Mouse (Mus musculus): ENCODE results near the gene Eogt. TPM values are rescaled to one million over a fixed set of nuclear protein-coding genes. Genes with fewer than 3 reads are reported as not detected.

Eogt gene
- polyA plus RNA-seq, 1 experiment: 34.1 TPM

DNA sequence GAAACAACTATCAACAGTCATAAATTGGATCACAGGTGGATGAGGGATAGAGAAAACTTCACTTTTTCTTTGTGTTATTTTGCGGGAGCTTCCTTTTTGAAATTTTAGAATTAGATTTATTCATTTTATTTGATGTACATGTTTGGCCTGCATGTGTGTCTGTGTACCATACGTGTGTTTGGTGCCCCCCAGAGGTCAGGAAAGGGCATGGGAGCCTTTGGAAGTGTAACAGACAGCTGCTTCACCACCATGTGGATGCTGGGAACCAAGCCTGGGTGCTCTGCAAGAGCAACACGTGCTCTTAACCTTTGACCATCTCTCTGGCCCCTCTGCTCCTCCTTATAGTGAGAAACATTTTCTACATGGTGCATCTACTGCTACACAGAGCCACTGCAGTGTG is 34.2 kb downstream of the Eogt start:
- H3K27ac ChIP-seq (ENCODE audit: insufficient read depth, low read length): no peak overlapping the region
- no peak overlapping the region for H3K4me3 ChIP-seq (ENCODE audit: insufficient read depth, low read length)
- TF ChIP-seq CTCF (IDR thresholded peaks at IDR 0.05; ENCODE audit: extremely low read depth, insufficient read depth, low read length): no peak
- TF ChIP-seq POLR2A (IDR thresholded peaks at IDR 0.05; ENCODE audit: extremely low read depth, insufficient read depth, low read length): no peak
- H3K4me1 ChIP-seq (ENCODE audit: control insufficient read depth, insufficient read depth, low read length): no peaks in the 10 kb centered on the region

- H3K4me1 ChIP-seq (ENCODE audit: control insufficient read depth, insufficient read depth, low read length): no peaks in the 10 kb centered on the region
- TF ChIP-seq CTCF (IDR thresholded peaks at IDR 0.05; ENCODE audit: extremely low read depth, insufficient read depth, low read length) (no peak), POLR2A (IDR thresholded peaks at IDR 0.05; ENCODE audit: extremely low read depth, insufficient read depth, low read length) (no peak)
- no peak overlapping the region for H3K4me3 ChIP-seq (ENCODE audit: insufficient read depth, low read length)
- H3K27ac ChIP-seq (ENCODE audit: insufficient read depth, low read length): no peak overlapping the region
Observed at GRCm38 (mm10) chr6:97112177-97112576, 36.8 kb downstream of the Eogt start.

DNA sequence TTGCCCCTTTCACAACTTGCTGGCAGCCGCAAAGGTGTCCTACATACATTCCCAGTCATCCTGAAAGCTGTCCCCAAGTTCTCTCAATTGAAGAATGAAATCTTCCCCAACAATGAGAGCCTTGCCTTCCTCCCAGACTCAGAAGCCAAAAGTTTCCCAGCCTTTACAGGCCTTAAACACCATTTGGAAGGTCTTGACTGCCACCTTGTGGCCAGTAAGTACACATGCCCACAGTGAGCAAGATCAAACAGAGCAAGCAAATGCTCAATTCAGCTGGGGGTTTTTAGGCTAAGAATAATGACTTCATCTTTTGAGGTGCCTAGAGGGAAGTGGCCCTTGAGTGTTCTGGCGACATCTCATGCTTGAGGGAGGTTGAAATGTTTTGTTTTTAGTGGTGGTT is 42.2 kb downstream of the Eogt start:
- H3K27ac ChIP-seq (ENCODE audit: insufficient read depth, low read length): no peak overlapping the region
- no peaks in the 10 kb centered on the region for H3K4me1 ChIP-seq (ENCODE audit: control insufficient read depth, insufficient read depth, low read length)
- peak; percentile 89 for TF ChIP-seq CTCF (IDR thresholded peaks at IDR 0.05; ENCODE audit: extremely low read depth, insufficient read depth, low read length)
- no peak for TF ChIP-seq POLR2A (IDR thresholded peaks at IDR 0.05; ENCODE audit: extremely low read depth, insufficient read depth, low read length)
- no peak overlapping the region for H3K4me3 ChIP-seq (ENCODE audit: insufficient read depth, low read length)

- H3K27ac ChIP-seq (ENCODE audit: insufficient read depth, low read length): no peak overlapping the region
- TF ChIP-seq POLR2A (IDR thresholded peaks at IDR 0.05; ENCODE audit: extremely low read depth, insufficient read depth, low read length) (no peak), CTCF (IDR thresholded peaks at IDR 0.05; ENCODE audit: extremely low read depth, insufficient read depth, low read length) (no peak)
- no peak overlapping the region for H3K4me3 ChIP-seq (ENCODE audit: insufficient read depth, low read length)
- no peaks in the 10 kb centered on the region for H3K4me1 ChIP-seq (ENCODE audit: control insufficient read depth, insufficient read depth, low read length)
Observed at GRCm38 (mm10) chr6:97106106-97106505, 42.9 kb downstream of the Eogt start.

- H3K4me3 ChIP-seq (ENCODE audit: insufficient read depth, low read length): no peak overlapping the region
- TF ChIP-seq POLR2A (IDR thresholded peaks at IDR 0.05; ENCODE audit: extremely low read depth, insufficient read depth, low read length) (no peak), CTCF (IDR thresholded peaks at IDR 0.05; ENCODE audit: extremely low read depth, insufficient read depth, low read length) (peak; percentile 63)
- no peaks in the 10 kb centered on the region for H3K4me1 ChIP-seq (ENCODE audit: control insufficient read depth, insufficient read depth, low read length)
- no peak overlapping the region for H3K27ac ChIP-seq (ENCODE audit: insufficient read depth, low read length)
Observed at GRCm38 (mm10) chr6:97104264-97104852, 44.6 kb downstream of the Eogt start.

DNA sequence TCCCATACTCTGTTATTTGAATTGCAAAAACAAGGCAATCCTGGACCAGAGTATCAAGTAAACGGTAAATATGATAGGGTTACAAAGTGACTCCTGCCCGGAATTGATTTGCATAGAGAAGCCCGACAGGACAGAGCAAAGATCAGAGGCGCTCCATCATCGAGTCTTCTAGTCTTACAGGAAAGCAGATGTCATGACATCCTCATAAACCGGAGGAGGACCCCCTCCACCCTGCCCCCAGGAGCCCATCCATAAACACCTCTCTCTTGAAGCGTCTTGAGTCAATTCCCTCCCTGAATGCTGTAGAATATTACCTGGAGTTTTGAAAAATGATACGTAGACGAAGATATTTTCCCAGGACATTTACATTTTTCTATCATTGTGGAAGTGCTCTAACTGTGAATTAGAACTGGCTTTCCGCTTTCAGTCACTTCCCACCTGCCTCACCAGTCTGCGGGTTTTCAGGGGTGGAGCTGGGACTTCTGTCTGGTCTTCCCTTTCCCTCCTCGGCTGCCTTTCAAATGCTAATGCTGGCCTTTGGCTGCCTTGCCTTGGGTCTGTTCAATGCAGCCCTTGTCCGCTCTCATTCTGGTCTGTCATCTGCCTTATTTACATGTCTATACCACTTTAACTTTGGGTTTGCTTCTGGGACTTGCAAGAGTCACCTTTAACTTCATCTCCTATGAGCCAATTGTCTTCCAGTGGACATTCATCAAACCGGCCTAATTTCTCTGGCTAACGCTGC is 46.9 kb downstream of the Eogt start:
- H3K4me1 ChIP-seq (ENCODE audit: control insufficient read depth, insufficient read depth, low read length): no peaks in the 10 kb centered on the region
- H3K27ac ChIP-seq (ENCODE audit: insufficient read depth, low read length): no peak overlapping the region
- no peak overlapping the region for H3K4me3 ChIP-seq (ENCODE audit: insufficient read depth, low read length)
- no peak for TF ChIP-seq POLR2A (IDR thresholded peaks at IDR 0.05; ENCODE audit: extremely low read depth, insufficient read depth, low read length)
- no peak for TF ChIP-seq CTCF (IDR thresholded peaks at IDR 0.05; ENCODE audit: extremely low read depth, insufficient read depth, low read length)

DNA sequence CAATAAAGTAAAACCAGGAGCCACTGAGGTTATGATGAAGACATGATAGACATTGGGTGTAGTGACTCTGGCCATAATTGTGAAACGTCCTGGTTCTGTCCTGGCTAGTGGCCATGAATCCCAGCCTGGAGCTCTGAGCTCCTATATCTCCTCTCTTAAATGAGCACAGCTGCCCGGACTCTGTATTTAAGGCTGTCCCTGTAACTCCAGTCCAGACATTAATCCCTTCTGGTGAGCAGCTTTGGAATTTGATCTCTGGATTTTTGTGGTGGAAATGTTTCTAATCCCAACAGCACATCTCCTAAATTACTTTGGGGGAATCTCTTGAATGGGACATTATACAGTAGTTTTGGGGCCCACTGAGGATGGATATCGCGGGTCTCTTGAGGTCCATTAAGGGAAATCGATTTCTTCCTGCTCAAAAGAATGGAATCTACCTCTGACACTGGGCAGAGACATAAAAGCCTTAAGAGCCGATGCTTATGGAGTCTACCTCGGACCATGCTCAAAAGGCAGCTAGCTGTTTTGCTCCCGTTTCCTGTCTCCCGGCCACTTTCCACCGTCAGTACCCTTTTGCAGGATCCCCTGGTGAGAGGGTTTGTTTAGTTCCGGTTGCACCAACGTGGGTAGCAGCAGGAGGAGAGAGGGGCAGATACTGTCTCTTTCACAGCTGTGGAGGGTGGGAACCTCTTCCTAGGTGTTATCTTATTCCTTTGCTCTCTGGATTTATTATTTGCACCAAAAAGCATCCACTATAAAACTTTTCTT is 47.6 kb downstream of the Eogt start:
- Histone ChIP-seq H3K27ac (ENCODE audit: insufficient read depth, low read length) (no peak overlapping the region), H3K4me3 (ENCODE audit: insufficient read depth, low read length) (no peak overlapping the region), H3K4me1 (ENCODE audit: control insufficient read depth, insufficient read depth, low read length) (no peaks in the 10 kb centered on the region)
- TF ChIP-seq POLR2A (IDR thresholded peaks at IDR 0.05; ENCODE audit: extremely low read depth, insufficient read depth, low read length): no peak
- TF ChIP-seq CTCF (IDR thresholded peaks at IDR 0.05; ENCODE audit: extremely low read depth, insufficient read depth, low read length): no peak

DNA sequence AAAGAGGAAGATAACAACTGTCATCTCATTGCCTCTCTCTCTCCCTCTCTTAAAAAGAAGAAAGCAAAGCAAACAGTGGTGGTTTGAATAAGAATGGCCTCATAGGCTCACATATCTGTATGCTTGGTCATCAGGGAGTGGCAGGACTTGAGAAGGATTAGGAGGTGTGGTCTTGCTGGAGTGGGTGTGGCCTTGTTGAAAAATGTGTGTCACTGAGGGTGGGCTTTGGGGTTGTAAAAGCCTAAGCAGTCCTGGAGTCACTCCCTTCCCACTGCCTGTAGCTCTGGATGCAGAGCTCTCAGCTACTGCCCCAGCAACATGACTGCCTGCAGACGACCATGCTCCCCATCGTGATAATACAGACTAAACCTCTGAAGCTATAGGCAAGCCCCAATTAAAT is 66.6 kb downstream of the Eogt start:
- Histone ChIP-seq H3K4me1 (ENCODE audit: control insufficient read depth, insufficient read depth, low read length) (no peaks in the 10 kb centered on the region), H3K27ac (ENCODE audit: insufficient read depth, low read length) (no peak overlapping the region), H3K4me3 (ENCODE audit: insufficient read depth, low read length) (no peak overlapping the region)
- no peak for TF ChIP-seq CTCF (IDR thresholded peaks at IDR 0.05; ENCODE audit: extremely low read depth, insufficient read depth, low read length)
- no peak for TF ChIP-seq POLR2A (IDR thresholded peaks at IDR 0.05; ENCODE audit: extremely low read depth, insufficient read depth, low read length)

DNA sequence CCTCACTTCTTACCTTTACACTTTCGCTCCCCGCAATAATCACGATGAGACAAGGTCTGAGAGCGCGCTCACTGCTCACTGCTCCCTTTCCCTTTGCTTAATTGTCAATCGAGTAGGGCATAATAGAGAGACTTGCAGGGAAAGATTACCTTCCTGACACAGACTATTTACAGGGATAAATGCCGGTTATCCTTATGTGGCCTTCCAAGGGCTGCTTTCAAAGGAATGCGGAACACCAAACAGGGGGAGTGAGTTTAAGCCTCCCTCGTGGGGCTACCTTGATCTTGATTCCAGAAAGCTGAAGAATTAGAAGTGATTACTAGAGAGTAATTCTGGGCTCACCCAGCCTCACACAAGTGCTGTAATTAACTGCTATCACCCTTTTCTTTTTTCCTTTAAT is 69.0 kb downstream of the Eogt start:
- Histone ChIP-seq H3K4me1 (ENCODE audit: control insufficient read depth, insufficient read depth, low read length) (no peaks in the 10 kb centered on the region), H3K4me3 (ENCODE audit: insufficient read depth, low read length) (no peak overlapping the region), H3K27ac (ENCODE audit: insufficient read depth, low read length) (no peak overlapping the region)

More for the DNA sequence above, 69.0 kb downstream of the Eogt start:
- TF ChIP-seq CTCF (IDR thresholded peaks at IDR 0.05; ENCODE audit: extremely low read depth, insufficient read depth, low read length) (no peak), POLR2A (IDR thresholded peaks at IDR 0.05; ENCODE audit: extremely low read depth, insufficient read depth, low read length) (no peak)

Data from cortical plate, adult 2 months (tissue).